9 mouse cellular contexts compared by ENCODE assay signal in the genomic region with DNA sequence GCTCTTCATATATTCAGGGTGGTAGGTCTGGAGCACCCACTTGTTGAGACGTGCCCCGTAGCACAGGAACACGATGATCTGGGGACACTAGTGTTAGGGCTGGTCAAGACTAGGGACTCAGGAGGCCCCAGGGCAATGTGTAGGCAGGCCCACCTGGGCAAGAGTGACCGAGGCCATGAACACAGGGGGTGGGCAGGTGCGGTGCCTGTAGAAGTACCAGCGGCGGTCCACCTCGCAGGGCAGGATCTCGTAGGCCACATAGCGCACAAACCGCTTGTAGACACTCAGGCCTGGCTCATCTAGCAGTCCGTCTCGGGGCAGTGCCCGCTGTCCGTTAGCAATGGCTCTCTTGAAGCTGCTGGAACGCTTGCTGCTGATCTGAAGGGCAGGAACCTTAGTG. TPM values are rescaled to one million over a fixed set of nuclear protein-coding genes. Genes with fewer than 3 reads are reported as not detected.
DNase-seq lines count a peak whose midpoint lies in the region; ATAC-seq and TF ChIP-seq lines count a peak whose summit lies in the region.
"Had no signal": no experiment of that assay in that cellular context is flagged by ENCODE, and none has a peak within 500 bp of the region (broad histone marks: within the 10 kb centered on the region; RNA-seq: fewer than 3 reads in every experiment).

No protein-coding gene starts in this region.

- peak overlapping the region; percentile 53; the same call in 1 of the 2 replicates for H3K4me3 ChIP-seq in forebrain, embryonic 10.5 days
- no peak overlapping the region for H3K4me3 ChIP-seq in forebrain, embryonic 16.5 days (replicated peaks; ENCODE audit: low read length)
- H3K4me3 ChIP-seq in midbrain, embryonic 10.5 days: peak overlapping the region; percentile 89
- H3K4me3 ChIP-seq in midbrain, embryonic 11.5 days (ENCODE audit: low read depth, low read length): no peak overlapping the region
- H3K4me3 ChIP-seq in kidney, postnatal 0 days (replicated peaks; ENCODE audit: low read depth, low read length): no peak overlapping the region
- H3K4me3 ChIP-seq in stomach, embryonic 15.5 days (replicated peaks): no peak overlapping the region

- peaks cover 68% of the 10 kb centered on the region for H3K36me3 ChIP-seq in forebrain, embryonic 10.5 days (replicated peaks)
- peaks cover 23% of the 10 kb centered on the region for H3K36me3 ChIP-seq in forebrain, embryonic 16.5 days (ENCODE audit: control insufficient read depth, insufficient read depth)
- peaks cover 67% of the 10 kb centered on the region for H3K36me3 ChIP-seq in midbrain, embryonic 10.5 days
- H3K36me3 ChIP-seq in midbrain, embryonic 11.5 days (ENCODE audit: control insufficient read depth, insufficient read depth, low read length): peaks cover 19% of the 10 kb centered on the region
- H3K36me3 ChIP-seq in kidney, postnatal 0 days (ENCODE audit: insufficient read depth, low read length): peaks cover 33% of the 10 kb centered on the region
- H3K36me3 ChIP-seq in stomach, embryonic 15.5 days: peaks cover 28% of the 10 kb centered on the region

- no peak for DNase-seq in forebrain, embryonic 10.5 days (ENCODE audit: extremely low spot score, low spot score)
- no peak for DNase-seq in midbrain, embryonic 10.5 days (ENCODE audit: low spot score)
- no peak for DNase-seq in midbrain, embryonic 11.5 days (ENCODE audit: low spot score, missing footprints)
- DNase-seq in kidney, postnatal 0 days (ENCODE audit: low spot score): no peak
- DNase-seq in spleen, postnatal 36 days (ENCODE audit: low spot score in 2 of 2): no peak
- DNase-seq in layer of hippocampus, postnatal 25 days (ENCODE audit: extremely low spot score in 1 of 2, low spot score in 1 of 2): no peak

- TF ChIP-seq CTCF in kidney, postnatal 0 days (IDR thresholded peaks at IDR 0.05; ENCODE audit: low read depth): no peak

- no peaks in the 10 kb centered on the region for H3K27me3 ChIP-seq in forebrain, embryonic 10.5 days (ENCODE audit: poor library complexity, severe bottlenecking)
- no peaks in the 10 kb centered on the region for H3K27me3 ChIP-seq in forebrain, embryonic 16.5 days (replicated peaks; ENCODE audit: control insufficient read depth, insufficient read depth, low read length)
- H3K27me3 ChIP-seq in midbrain, embryonic 10.5 days (ENCODE audit: low read depth, poor library complexity, severe bottlenecking): no peaks in the 10 kb centered on the region
- no peaks in the 10 kb centered on the region; the same call in 1 of the 2 replicates for H3K27me3 ChIP-seq in midbrain, embryonic 11.5 days (ENCODE audit: control insufficient read depth, insufficient read depth, low read length)
- H3K27me3 ChIP-seq in kidney, postnatal 0 days (ENCODE audit: insufficient read depth, low read length): no peaks in the 10 kb centered on the region
- H3K27me3 ChIP-seq in stomach, embryonic 15.5 days (replicated peaks): no peaks in the 10 kb centered on the region
- H3K27me3 ChIP-seq: CH12.LX had no signal

- ATAC-seq in forebrain, embryonic 16.5 days: no peak
- no peak for ATAC-seq in midbrain, embryonic 11.5 days (ENCODE audit: low FRiP score)
- ATAC-seq in kidney, postnatal 0 days (replicated peaks; ENCODE audit: low FRiP score, low read depth): no peak
- no peak for ATAC-seq in stomach, embryonic 15.5 days (ENCODE audit: insufficient read depth, low FRiP score, low read depth)

- H3K9me3 ChIP-seq in forebrain, embryonic 10.5 days: no peaks in the 10 kb centered on the region
- H3K9me3 ChIP-seq in forebrain, embryonic 16.5 days (ENCODE audit: control insufficient read depth, low read length): no peaks in the 10 kb centered on the region
- no peaks in the 10 kb centered on the region for H3K9me3 ChIP-seq in midbrain, embryonic 10.5 days (replicated peaks)
- no peaks in the 10 kb centered on the region for H3K9me3 ChIP-seq in midbrain, embryonic 11.5 days (ENCODE audit: control insufficient read depth, low read length)
- H3K9me3 ChIP-seq in kidney, postnatal 0 days (replicated peaks; ENCODE audit: low read length): no peaks in the 10 kb centered on the region
- no peaks in the 10 kb centered on the region for H3K9me3 ChIP-seq in stomach, embryonic 15.5 days

- no peak overlapping the region for H3K27ac ChIP-seq in forebrain, embryonic 10.5 days
- H3K27ac ChIP-seq in forebrain, embryonic 16.5 days (ENCODE audit: low read length): no peak overlapping the region
- 0 out of 2 replicates have a peak overlapping the region, but pooled peaks have one; percentile 29 for H3K27ac ChIP-seq in midbrain, embryonic 10.5 days (replicated peaks)
- H3K27ac ChIP-seq in midbrain, embryonic 11.5 days (ENCODE audit: low read depth, low read length): no peak overlapping the region; the same call in 1 of the 2 replicates
- H3K27ac ChIP-seq in kidney, postnatal 0 days: peak overlapping the region; percentile 84
- H3K27ac ChIP-seq in stomach, embryonic 15.5 days: no peak overlapping the region; the same call in none of the 2 replicates

- H3K4me2 ChIP-seq in forebrain, embryonic 16.5 days (ENCODE audit: low read length): no peak overlapping the region
- no peak overlapping the region for H3K4me2 ChIP-seq in midbrain, embryonic 11.5 days
- H3K4me2 ChIP-seq in kidney, postnatal 0 days (ENCODE audit: low read length): no peak overlapping the region
- H3K4me2 ChIP-seq in stomach, embryonic 15.5 days: peak overlapping the region; percentile 81

- H3K4me1 ChIP-seq in forebrain, embryonic 10.5 days: peaks cover 74% of the 10 kb centered on the region
- H3K4me1 ChIP-seq in forebrain, embryonic 16.5 days (replicated peaks; ENCODE audit: control insufficient read depth, insufficient read depth, low read length): peaks cover 61% of the 10 kb centered on the region
- peaks cover 73% of the 10 kb centered on the region for H3K4me1 ChIP-seq in midbrain, embryonic 10.5 days
- peaks cover 52% of the 10 kb centered on the region for H3K4me1 ChIP-seq in midbrain, embryonic 11.5 days (ENCODE audit: control insufficient read depth, insufficient read depth, low read length)
- H3K4me1 ChIP-seq in kidney, postnatal 0 days (replicated peaks; ENCODE audit: insufficient read depth, low read length): peaks cover 45% of the 10 kb centered on the region
- peaks cover 56% of the 10 kb centered on the region for H3K4me1 ChIP-seq in stomach, embryonic 15.5 days

- 94% methylated on average over 16 of the region's 16 CpGs for WGBS in forebrain, embryonic 10.5 days
- 91% methylated on average over 16 of the region's 16 CpGs for WGBS in forebrain, embryonic 16.5 days
- WGBS in midbrain, embryonic 10.5 days: 95% methylated on average over 16 of the region's 16 CpGs
- 96% methylated on average over 16 of the region's 16 CpGs for WGBS in midbrain, embryonic 11.5 days
- 86% methylated on average over 16 of the region's 16 CpGs for WGBS in kidney, postnatal 0 days
- WGBS in stomach, embryonic 15.5 days: 90% methylated on average over 16 of the region's 16 CpGs

- no peak overlapping the region for H3K9ac ChIP-seq in forebrain, embryonic 16.5 days (replicated peaks; ENCODE audit: low read depth, low read length)
- no peak overlapping the region for H3K9ac ChIP-seq in midbrain, embryonic 11.5 days (ENCODE audit: low read length)
- no peak overlapping the region for H3K9ac ChIP-seq in kidney, postnatal 0 days (ENCODE audit: low read depth, low read length)
- no peak overlapping the region for H3K9ac ChIP-seq in stomach, embryonic 15.5 days

RNA-seq across cellular contexts. Expression of a gene that starts 1.3 kb away (rescaled TPM):
- polyA plus RNA-seq in forebrain, embryonic 10.5 days (2016; fragmentation: Nextera tagmentation; extraction: Ambion mirVana): 0.93 and 1.3 TPM in 2 replicates
- 30.7 and 42.2 TPM in 2 replicates for polyA plus RNA-seq in forebrain, embryonic 16.5 days (2015; fragmentation: Nextera tagmentation; extraction: Ambion mirVana)
- 1.7 and 2.7 TPM in 2 replicates for polyA plus RNA-seq in midbrain, embryonic 10.5 days (2016; fragmentation: Nextera tagmentation; extraction: Ambion mirVana)
- polyA plus RNA-seq in midbrain, embryonic 11.5 days (2014; fragmentation: Nextera tagmentation; extraction: Ambion mirVana): 2.3 and 3.2 TPM in 2 replicates
- polyA plus RNA-seq in kidney, postnatal 0 days (2015; fragmentation: Nextera tagmentation; extraction: Ambion mirVana): 3.7 and 3.9 TPM in 2 replicates
- polyA plus RNA-seq in stomach, embryonic 15.5 days (2015; fragmentation: Nextera tagmentation; extraction: Ambion mirVana): 1.6 and 2.4 TPM in 2 replicates
- total RNA-seq in layer of hippocampus, postnatal 25 days (2021): 10 to 100 TPM; 62.3 to 68.3 TPM

RNA-seq across cellular contexts. Expression of a gene that starts 2.6 kb away (rescaled TPM):
- 403 TPM in 2 replicates for polyA plus RNA-seq in forebrain, embryonic 10.5 days (2016; fragmentation: Nextera tagmentation; extraction: Ambion mirVana)
- polyA plus RNA-seq in forebrain, embryonic 16.5 days (2015; fragmentation: Nextera tagmentation; extraction: Ambion mirVana): 301 and 335 TPM in 2 replicates
- polyA plus RNA-seq in midbrain, embryonic 10.5 days (2016; fragmentation: Nextera tagmentation; extraction: Ambion mirVana): 381 and 403 TPM in 2 replicates
- 280 and 296 TPM in 2 replicates for polyA plus RNA-seq in midbrain, embryonic 11.5 days (2014; fragmentation: Nextera tagmentation; extraction: Ambion mirVana)
- 267 and 287 TPM in 2 replicates for polyA plus RNA-seq in kidney, postnatal 0 days (2015; fragmentation: Nextera tagmentation; extraction: Ambion mirVana)
- polyA plus RNA-seq in stomach, embryonic 15.5 days (2015; fragmentation: Nextera tagmentation; extraction: Ambion mirVana): 312 and 319 TPM in 2 replicates
- total RNA-seq in layer of hippocampus, postnatal 25 days (2021): 100 to 1,000 TPM; 160 to 164 TPM

RNA-seq across cellular contexts. Expression of a gene that starts 5.7 kb away (rescaled TPM):
- 1.7 and 2.3 TPM in 2 replicates for polyA plus RNA-seq in forebrain, embryonic 10.5 days (2016; fragmentation: Nextera tagmentation; extraction: Ambion mirVana)
- 10.7 and 14.2 TPM in 2 replicates for polyA plus RNA-seq in forebrain, embryonic 16.5 days (2015; fragmentation: Nextera tagmentation; extraction: Ambion mirVana)
- polyA plus RNA-seq in midbrain, embryonic 10.5 days (2016; fragmentation: Nextera tagmentation; extraction: Ambion mirVana): 1.7 and 2.2 TPM in 2 replicates
- 0.63 and 1.2 TPM in 2 replicates for polyA plus RNA-seq in midbrain, embryonic 11.5 days (2014; fragmentation: Nextera tagmentation; extraction: Ambion mirVana)
- 2.7 and 2.8 TPM in 2 replicates for polyA plus RNA-seq in kidney, postnatal 0 days (2015; fragmentation: Nextera tagmentation; extraction: Ambion mirVana)
- 1.6 and 2.7 TPM in 2 replicates for polyA plus RNA-seq in stomach, embryonic 15.5 days (2015; fragmentation: Nextera tagmentation; extraction: Ambion mirVana)
- total RNA-seq in layer of hippocampus, postnatal 25 days (2021): 10 to 100 TPM; 26.0 to 28.5 TPM

RNA-seq across cellular contexts. Expression of a gene that starts 7.1 kb away (rescaled TPM):
- polyA plus RNA-seq in forebrain, embryonic 10.5 days (2016; fragmentation: Nextera tagmentation; extraction: Ambion mirVana): 53.9 and 58.7 TPM in 2 replicates
- polyA plus RNA-seq in forebrain, embryonic 16.5 days (2015; fragmentation: Nextera tagmentation; extraction: Ambion mirVana): 68.2 and 73.9 TPM in 2 replicates
- polyA plus RNA-seq in midbrain, embryonic 10.5 days (2016; fragmentation: Nextera tagmentation; extraction: Ambion mirVana): 58.7 and 68.4 TPM in 2 replicates
- polyA plus RNA-seq in midbrain, embryonic 11.5 days (2014; fragmentation: Nextera tagmentation; extraction: Ambion mirVana): 50.3 and 54.1 TPM in 2 replicates
- 53.1 and 54.5 TPM in 2 replicates for polyA plus RNA-seq in kidney, postnatal 0 days (2015; fragmentation: Nextera tagmentation; extraction: Ambion mirVana)
- polyA plus RNA-seq in stomach, embryonic 15.5 days (2015; fragmentation: Nextera tagmentation; extraction: Ambion mirVana): 50.5 and 54.6 TPM in 2 replicates
- 10 to 100 TPM; 59.5 to 62.9 TPM for total RNA-seq in layer of hippocampus, postnatal 25 days (2021)

RNA-seq across cellular contexts. Expression of a gene that starts 8.8 kb away (rescaled TPM):
- 28.0 and 31.2 TPM in 2 replicates for polyA plus RNA-seq in forebrain, embryonic 10.5 days (2016; fragmentation: Nextera tagmentation; extraction: Ambion mirVana)
- polyA plus RNA-seq in forebrain, embryonic 16.5 days (2015; fragmentation: Nextera tagmentation; extraction: Ambion mirVana): 15.8 and 20.3 TPM in 2 replicates
- polyA plus RNA-seq in midbrain, embryonic 10.5 days (2016; fragmentation: Nextera tagmentation; extraction: Ambion mirVana): 23.9 and 25.2 TPM in 2 replicates
- 7.0 and 8.7 TPM in 2 replicates for polyA plus RNA-seq in midbrain, embryonic 11.5 days (2014; fragmentation: Nextera tagmentation; extraction: Ambion mirVana)
- 21.1 and 22.4 TPM in 2 replicates for polyA plus RNA-seq in kidney, postnatal 0 days (2015; fragmentation: Nextera tagmentation; extraction: Ambion mirVana)
- 23.1 and 23.6 TPM in 2 replicates for polyA plus RNA-seq in stomach, embryonic 15.5 days (2015; fragmentation: Nextera tagmentation; extraction: Ambion mirVana)
- 100 to 1,000 TPM in 1 of 2 experiments, 10 to 100 TPM in 1; 95.2 to 107 TPM for total RNA-seq in layer of hippocampus, postnatal 25 days (2021)

Comparison
In these comparisons a context has a peak if more than half of its experiments do, and no peak if none do; other contexts are left out.
1. H3K27ac ChIP-seq: peak in midbrain, embryonic 10.5 days (single experiment) and kidney, postnatal 0 days (single experiment); none in forebrain, embryonic 10.5 days (single experiment), forebrain, embryonic 16.5 days (single experiment), midbrain, embryonic 11.5 days (single experiment) and stomach, embryonic 15.5 days (single experiment).
2. H3K4me3 ChIP-seq: peak in forebrain, embryonic 10.5 days (single experiment) and midbrain, embryonic 10.5 days (single experiment); none in forebrain, embryonic 16.5 days (single experiment), midbrain, embryonic 11.5 days (single experiment), kidney, postnatal 0 days (single experiment) and stomach, embryonic 15.5 days (single experiment).